Mouse (Mus musculus) heart, embryonic 16.5 days (tissue): ENCODE data around the gene Map3k6. TPM values are rescaled to one million over a fixed set of nuclear protein-coding genes. Genes with fewer than 3 reads are reported as not detected.
A peak's percentile ranks its signal among the peaks of the same experiment; 100 is the strongest.

ENCODE experiments used
- ATAC-seq: fragments of 200-750 bp; cut with Nextera tagmentation; replicated peaks from 2 replicates; pipeline ENCODE4 v1.8.0; 2017; ENCODE audit warnings: moderate number of reproducible peaks; ENCODE audit not compliant: insufficient read depth, low FRiP score; ENCODE audit errors: extremely low read depth
- H3K27ac ChIP-seq: fragments of 300-500 bp; sonication (generic); 2 replicates; pipeline ENCODE4 v1.5.1; 2014; ENCODE audit warnings: mild to moderate bottlenecking, low read length, control low read depth, moderate library complexity
- H3K27me3 ChIP-seq: fragments of 300-500 bp; sonication (generic); 2 replicates; pipeline ENCODE4 v1.6.1; 2014; ENCODE audit warnings: low read length, mixed read lengths; ENCODE audit not compliant: control insufficient read depth, insufficient read depth
- H3K36me3 ChIP-seq: fragments of 300-500 bp; sonication (generic); 2 replicates; pipeline ENCODE4 v1.6.1; 2014; ENCODE audit not compliant: control insufficient read depth, insufficient read depth
- H3K4me1 ChIP-seq: fragments of 300-500 bp; sonication (generic); 2 replicates; pipeline ENCODE4 v1.6.1; 2014; ENCODE audit warnings: low read length, mixed read lengths; ENCODE audit not compliant: control insufficient read depth, insufficient read depth
- H3K4me2 ChIP-seq: fragments of 300-500 bp; sonication (generic); 2 replicates; pipeline ENCODE4 v1.6.1; 2014; ENCODE audit warnings: low read depth, mild to moderate bottlenecking, control low read depth, low read length
- H3K4me3 ChIP-seq: fragments of 300-500 bp; sonication (generic); 2 replicates; pipeline ENCODE4 v1.5.1; 2014; ENCODE audit warnings: mild to moderate bottlenecking, control low read depth, low read length
- H3K9ac ChIP-seq: fragments of 300-500 bp; sonication (generic); 2 replicates; pipeline ENCODE4 v1.6.1; 2014; ENCODE audit warnings: low read length, control low read depth
- H3K9me3 ChIP-seq: fragments of 300-500 bp; sonication (generic); replicated peaks from 2 replicates; pipeline ENCODE4 v1.6.1; 2016; ENCODE audit warnings: low read length; ENCODE audit not compliant: control insufficient read depth
- WGBS: fragments of 180-500 bp; shearing (Covaris S2); extraction: QIAGEN DNeasy Blood & Tissue Kit; methylation state at CpG from one replicate; pipeline ENCODE4 v1.1.7; 2014; 5-methylcytosine and 5-hydroxymethylcytosine counted together
- polyA plus RNA-seq: library from polyadenylated mRNA; unstranded; fragments of >200 nt; fragmentation: Nextera tagmentation; extraction: Ambion mirVana; gene quantifications from 2 replicates; pipeline ENCODE4 v1.2.1, GENCODE M21; 2015

Map3k6 gene
- polyA plus RNA-seq, 1 experiment from 2014 or later: 3.4 TPM

GRCm38 (mm10) chr4:133200343-133200742, 40.3 kb upstream of the Map3k6 start:
- H3K9me3 ChIP-seq: no peaks in the 10 kb centered on the region
- peak overlapping the region; percentile 17; the same call in 1 of the 2 replicates for H3K4me2 ChIP-seq
- H3K27me3 ChIP-seq: no peaks in the 10 kb centered on the region
- H3K4me1 ChIP-seq: peaks cover 56% of the 10 kb centered on the region
- peaks cover 6% of the 10 kb centered on the region for H3K36me3 ChIP-seq
- H3K9ac ChIP-seq: peak overlapping the region; percentile 54
- H3K4me3 ChIP-seq: no peak overlapping the region
- no peak for ATAC-seq
- peak overlapping the region; percentile 70 for H3K27ac ChIP-seq
- WGBS: 32% methylated on average over 21 of the region's 21 CpGs

GRCm38 (mm10) chr4:133201006-133201771, 39.4 kb upstream of the Map3k6 start:
- Histone ChIP-seq H3K4me3 (no peak overlapping the region), H3K27ac (peak overlapping the region; percentile 70), H3K27me3 (no peaks in the 10 kb centered on the region), H3K9me3 (no peaks in the 10 kb centered on the region), H3K4me1 (peaks cover 56% of the 10 kb centered on the region), H3K4me2 (no peak overlapping the region), H3K9ac (0 out of 2 replicates have a peak overlapping the region, but pooled peaks have one; percentile 7), H3K36me3 (no peaks in the 10 kb centered on the region; the same call in 1 of the 2 replicates)
- WGBS: 54% methylated on average over 8 of the region's 8 CpGs
- ATAC-seq: peak; percentile 53; the same call in 1 of the 2 replicates

GRCm38 (mm10) chr4:133202254-133202653, 38.4 kb upstream of the Map3k6 start:
- H3K9ac ChIP-seq: no peak overlapping the region
- no peak for ATAC-seq
- H3K4me1 ChIP-seq: peaks cover 48% of the 10 kb centered on the region
- no peak overlapping the region for H3K4me2 ChIP-seq
- no peak overlapping the region for H3K27ac ChIP-seq
- H3K27me3 ChIP-seq: no peaks in the 10 kb centered on the region
- no peak overlapping the region for H3K4me3 ChIP-seq
- no peaks in the 10 kb centered on the region; the same call in 1 of the 2 replicates for H3K36me3 ChIP-seq
- 92% methylated on average over 3 of the region's 3 CpGs for WGBS
- H3K9me3 ChIP-seq: no peaks in the 10 kb centered on the region

- Histone ChIP-seq H3K27ac (no peak overlapping the region), H3K4me3 (no peak overlapping the region), H3K36me3 (no peaks in the 10 kb centered on the region; the same call in 1 of the 2 replicates), H3K9me3 (no peaks in the 10 kb centered on the region), H3K9ac (no peak overlapping the region), H3K27me3 (no peaks in the 10 kb centered on the region), H3K4me1 (peaks cover 34% of the 10 kb centered on the region), H3K4me2 (no peak overlapping the region)
- 56% methylated on average over 3 of the region's 3 CpGs for WGBS
- ATAC-seq: no peak
Measured at GRCm38 (mm10) chr4:133203591-133203990, 37.0 kb upstream of the Map3k6 start.

- peaks cover 27% of the 10 kb centered on the region for H3K4me1 ChIP-seq
- H3K36me3 ChIP-seq: no peaks in the 10 kb centered on the region; the same call in 1 of the 2 replicates
- peak overlapping the region; percentile 19 for H3K4me2 ChIP-seq
- H3K4me3 ChIP-seq: no peak overlapping the region
- peak; percentile 33; the same call in 1 of the 2 replicates for ATAC-seq
- WGBS: 31% methylated on average over 7 of the region's 7 CpGs
- H3K9me3 ChIP-seq: no peaks in the 10 kb centered on the region
- H3K27ac ChIP-seq: peak overlapping the region; percentile 59
- peak overlapping the region; percentile 59 for H3K9ac ChIP-seq
- no peaks in the 10 kb centered on the region for H3K27me3 ChIP-seq
Measured at GRCm38 (mm10) chr4:133204379-133204778, 36.2 kb upstream of the Map3k6 start.

GRCm38 (mm10) chr4:133209366-133209765, 31.3 kb upstream of the Map3k6 start:
- Histone ChIP-seq H3K4me2 (no peak overlapping the region), H3K36me3 (no peaks in the 10 kb centered on the region), H3K4me3 (no peak overlapping the region), H3K27me3 (peaks cover 12% of the 10 kb centered on the region), H3K27ac (no peak overlapping the region), H3K4me1 (peaks cover 16% of the 10 kb centered on the region), H3K9ac (no peak overlapping the region), H3K9me3 (no peaks in the 10 kb centered on the region)
- ATAC-seq: no peak
- WGBS: 2% methylated on average over 11 of the region's 11 CpGs

GRCm38 (mm10) chr4:133210023-133210787, 30.4 kb upstream of the Map3k6 start:
- Histone ChIP-seq H3K27me3 (peaks cover 13% of the 10 kb centered on the region), H3K27ac (no peak overlapping the region), H3K9me3 (no peaks in the 10 kb centered on the region), H3K4me1 (peaks cover 11% of the 10 kb centered on the region), H3K36me3 (no peaks in the 10 kb centered on the region), H3K9ac (no peak overlapping the region), H3K4me3 (no peak overlapping the region), H3K4me2 (no peak overlapping the region)
- no peak for ATAC-seq
- WGBS: 89% methylated on average over 24 of the region's 24 CpGs

- peaks cover 13% of the 10 kb centered on the region for H3K27me3 ChIP-seq
- 92% methylated on average over 19 of the region's 19 CpGs for WGBS
- H3K36me3 ChIP-seq: no peaks in the 10 kb centered on the region
- H3K4me2 ChIP-seq: no peak overlapping the region
- no peak overlapping the region for H3K27ac ChIP-seq
- H3K4me1 ChIP-seq: peaks cover 11% of the 10 kb centered on the region
- no peak overlapping the region for H3K4me3 ChIP-seq
- ATAC-seq: no peak
- no peak overlapping the region for H3K9ac ChIP-seq
- no peaks in the 10 kb centered on the region for H3K9me3 ChIP-seq
Measured at GRCm38 (mm10) chr4:133210788-133211390, 29.7 kb upstream of the Map3k6 start.
